Mouse (Mus musculus) neural tube, embryonic 11.5 days (tissue): ENCODE measurements around the gene Zdhhc4. TPM values are rescaled to one million over a fixed set of nuclear protein-coding genes. Genes with fewer than 3 reads are reported as not detected.

Source experiments
- ATAC-seq: fragments of 200-750 bp; cut with Nextera tagmentation; 2 replicates; pipeline ENCODE4 v1.8.0; 2017; ENCODE audit warnings: moderate number of reproducible peaks, mild to moderate bottlenecking, moderate TSS enrichment, moderate library complexity; ENCODE audit not compliant: insufficient read depth, low FRiP score, low TSS enrichment
- DNase-seq: peaks from one replicate; pipeline ENCODE4 v3.0.0-alpha.2; 2015; ENCODE audit warnings: low spot score
- H3K27ac ChIP-seq: fragments of 300-500 bp; sonication (generic); 2 replicates; pipeline ENCODE4 v1.5.1; 2014; ENCODE audit warnings: low read depth, mild to moderate bottlenecking, low read length
- H3K27me3 ChIP-seq: fragments of 300-500 bp; sonication (generic); 2 replicates; pipeline ENCODE4 v1.6.1; 2014; ENCODE audit warnings: mild to moderate bottlenecking, low read length, mixed read lengths; ENCODE audit not compliant: control insufficient read depth, insufficient read depth
- H3K36me3 ChIP-seq: fragments of 300-500 bp; sonication (generic); 2 replicates; pipeline ENCODE4 v1.6.1; 2014; ENCODE audit warnings: mild to moderate bottlenecking, low read length, moderate library complexity, mixed read lengths; ENCODE audit not compliant: control insufficient read depth, insufficient read depth
- H3K4me1 ChIP-seq: fragments of 300-500 bp; sonication (generic); 2 replicates; pipeline ENCODE4 v1.6.1; 2014; ENCODE audit warnings: low read length, mixed read lengths; ENCODE audit not compliant: control insufficient read depth, insufficient read depth
- H3K4me2 ChIP-seq: fragments of 300-500 bp; sonication (generic); 2 replicates; pipeline ENCODE4 v1.6.1; 2014; ENCODE audit warnings: low read depth, mild to moderate bottlenecking, moderate library complexity
- H3K4me3 ChIP-seq: fragments of 300-500 bp; sonication (generic); 2 replicates; pipeline ENCODE4 v1.5.1; 2014; ENCODE audit warnings: low read depth, low read length
- H3K9ac ChIP-seq: fragments of 300-500 bp; sonication (generic); 2 replicates; pipeline ENCODE4 v1.6.1; 2014; ENCODE audit warnings: mild to moderate bottlenecking, low read length
- H3K9me3 ChIP-seq: fragments of 300-500 bp; sonication (generic); 2 replicates; pipeline ENCODE4 v1.6.1; 2016; ENCODE audit warnings: low read length; ENCODE audit not compliant: control insufficient read depth
- WGBS: fragments of 180-500 bp; shearing (Covaris S2); extraction: QIAGEN DNeasy Blood & Tissue Kit; methylation state at CpG from one replicate; pipeline ENCODE4 v1.1.7; 2014; 5-methylcytosine and 5-hydroxymethylcytosine counted together
- polyA plus RNA-seq: library from polyadenylated mRNA; unstranded; fragments of >200 nt; fragmentation: Nextera tagmentation; extraction: Ambion mirVana; gene quantifications from 2 replicates; pipeline ENCODE4 v1.2.1, GENCODE M21; 2014

Gene Zdhhc4
- polyA plus RNA-seq, 1 experiment from 2014 or later = 73.3 TPM

GRCm38 (mm10) chr5:143314730-143315513 lies 14.1 kb downstream of the Zdhhc4 start, which contains the start of gene E130309D02Rik:
Gene E130309D02Rik (minus strand): TSS chr5:143315360.
- peaks cover 15% of the 10 kb centered on the region for H3K36me3 ChIP-seq
- H3K9ac ChIP-seq = peak within 1 kb of the TSS; percentile 96
- no peaks in the 10 kb centered on the region for H3K27me3 ChIP-seq
- H3K4me3 ChIP-seq = peak within 1 kb of the TSS; percentile 86
- peak within 1 kb of the TSS; percentile 84 for H3K4me2 ChIP-seq
- ATAC-seq = peak; percentile 86
- H3K9me3 ChIP-seq = no peaks in the 10 kb centered on the region
- peak within 1 kb of the TSS; percentile 96 for H3K27ac ChIP-seq
- WGBS = under 1% methylated on average over 96 of the region's 101 CpGs
- peaks cover 6% of the 10 kb centered on the region for H3K4me1 ChIP-seq
- DNase-seq = peak; percentile 91

DNA sequence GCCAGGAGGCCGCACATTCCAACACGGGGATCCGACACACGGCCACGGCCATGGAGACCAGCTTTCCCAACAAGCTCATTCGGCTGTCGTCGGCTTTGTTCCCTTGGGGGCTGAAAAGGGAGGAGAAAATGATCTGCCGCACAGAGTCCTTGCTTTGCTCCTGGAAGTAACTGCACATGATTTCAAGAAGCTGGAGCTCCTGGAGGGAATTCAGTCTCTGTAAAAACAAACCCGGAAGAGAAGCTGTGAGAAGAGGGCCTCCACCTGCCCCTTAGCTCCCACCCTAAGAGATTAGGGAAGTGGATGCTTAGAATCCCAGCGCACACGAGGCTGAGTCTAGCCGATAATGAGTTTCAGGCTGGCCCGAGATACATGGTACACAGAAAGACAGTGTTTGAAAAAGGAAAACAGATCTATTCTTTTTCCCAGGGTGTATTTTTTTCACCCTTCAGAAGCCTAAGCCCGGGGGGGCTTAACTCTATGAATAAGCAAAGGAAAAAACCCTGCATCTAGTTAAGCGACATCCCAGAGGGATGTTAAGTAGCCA lies 14.8 kb downstream of the Zdhhc4 start:
- no peaks in the 10 kb centered on the region for H3K27me3 ChIP-seq
- 3% methylated on average over 16 of the region's 16 CpGs for WGBS
- peak overlapping the region; percentile 84 for H3K4me2 ChIP-seq
- no peaks in the 10 kb centered on the region for H3K9me3 ChIP-seq
- DNase-seq = peak; percentile 46
- H3K4me3 ChIP-seq = peak overlapping the region; percentile 86
- ATAC-seq = peak; percentile 0
- H3K4me1 ChIP-seq = peaks cover 6% of the 10 kb centered on the region
- peak overlapping the region; percentile 96 for H3K9ac ChIP-seq
- peak overlapping the region; percentile 96 for H3K27ac ChIP-seq
- peaks cover 17% of the 10 kb centered on the region for H3K36me3 ChIP-seq

DNA sequence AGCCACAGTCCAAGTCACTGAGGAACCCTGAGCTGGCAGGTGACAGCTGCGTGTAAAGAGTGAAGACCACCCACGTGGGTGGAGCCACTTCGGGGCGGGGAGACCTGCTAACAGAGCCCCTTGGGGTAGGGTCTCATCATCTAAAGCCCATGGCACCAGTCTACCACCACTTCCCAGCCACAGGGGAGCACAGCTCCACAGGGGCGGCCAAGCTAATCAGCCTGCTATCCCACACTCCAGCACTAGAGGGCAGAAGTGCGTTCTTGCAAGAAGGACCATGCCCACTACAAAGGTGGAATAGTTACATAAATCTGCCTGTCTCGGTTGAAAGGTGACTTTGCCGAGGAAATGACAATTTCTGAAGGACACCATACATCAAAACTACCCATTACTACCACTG lies 17.2 kb downstream of the Zdhhc4 start:
- Histone ChIP-seq H3K36me3 (peaks cover 22% of the 10 kb centered on the region), H3K9ac (no peak overlapping the region), H3K4me3 (no peak overlapping the region), H3K27ac (no peak overlapping the region), H3K9me3 (no peaks in the 10 kb centered on the region), H3K4me1 (peaks cover 6% of the 10 kb centered on the region), H3K27me3 (no peaks in the 10 kb centered on the region), H3K4me2 (no peak overlapping the region)
- DNase-seq = peak; percentile 77
- 71% methylated on average over 8 of the region's 8 CpGs for WGBS
- no peak for ATAC-seq

DNA sequence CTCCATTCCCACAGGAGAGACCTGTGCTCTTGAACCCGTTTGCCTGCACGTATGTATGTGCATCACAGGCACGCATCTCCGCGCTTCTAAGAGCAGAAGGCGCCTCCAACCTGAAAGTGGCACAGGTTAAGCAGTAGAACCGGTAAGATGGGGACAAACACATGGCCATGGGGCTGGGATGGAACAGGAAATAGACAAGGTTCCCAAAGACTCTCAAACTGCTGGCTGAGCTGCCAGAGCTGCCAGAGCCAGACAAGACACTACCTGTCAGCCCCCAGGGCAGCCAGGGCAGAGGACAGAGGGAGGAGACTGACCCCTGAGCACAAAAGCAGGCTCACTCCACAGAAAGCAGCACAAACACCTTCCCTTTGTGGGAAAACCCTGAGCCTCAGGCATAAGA lies 19.1 kb downstream of the Zdhhc4 start:
- no peak overlapping the region for H3K4me2 ChIP-seq
- ATAC-seq (no peak), DNase-seq (no peak)
- 96% methylated on average over 7 of the region's 7 CpGs for WGBS
- H3K9ac ChIP-seq = no peak overlapping the region
- peaks cover 6% of the 10 kb centered on the region for H3K4me1 ChIP-seq
- H3K9me3 ChIP-seq = no peaks in the 10 kb centered on the region
- H3K36me3 ChIP-seq = peaks cover 32% of the 10 kb centered on the region
- no peaks in the 10 kb centered on the region for H3K27me3 ChIP-seq
- H3K4me3 ChIP-seq = no peak overlapping the region
- no peak overlapping the region for H3K27ac ChIP-seq

DNA sequence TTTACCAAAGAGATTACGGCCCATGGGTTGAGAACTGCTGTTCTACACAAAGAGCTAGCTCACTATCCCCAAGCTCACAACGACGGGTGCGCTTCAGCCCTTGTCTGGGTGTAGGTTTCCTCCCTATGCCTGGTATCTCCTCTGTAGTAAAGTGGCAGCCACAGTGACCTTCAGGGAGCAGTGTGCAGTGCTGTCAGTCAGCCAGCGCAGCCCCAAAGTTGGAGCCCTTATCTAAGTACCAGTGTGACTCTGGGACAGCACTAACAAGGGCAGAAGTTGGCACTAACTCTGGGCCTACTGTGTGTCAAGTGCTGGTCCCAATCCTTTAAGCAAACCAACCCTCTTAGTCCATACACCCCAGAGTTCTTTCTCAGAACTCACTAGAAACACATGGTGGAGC lies 20.2 kb downstream of the Zdhhc4 start:
- H3K4me1 ChIP-seq = peaks cover 6% of the 10 kb centered on the region
- H3K36me3 ChIP-seq = peaks cover 36% of the 10 kb centered on the region
- no peaks in the 10 kb centered on the region for H3K27me3 ChIP-seq
- H3K27ac ChIP-seq = no peak overlapping the region
- no peaks in the 10 kb centered on the region for H3K9me3 ChIP-seq
- no peak overlapping the region for H3K4me2 ChIP-seq
- H3K9ac ChIP-seq = no peak overlapping the region
- no peak for ATAC-seq
- DNase-seq = no peak
- H3K4me3 ChIP-seq = no peak overlapping the region
- WGBS = 94% methylated on average over 5 of the region's 5 CpGs

DNA sequence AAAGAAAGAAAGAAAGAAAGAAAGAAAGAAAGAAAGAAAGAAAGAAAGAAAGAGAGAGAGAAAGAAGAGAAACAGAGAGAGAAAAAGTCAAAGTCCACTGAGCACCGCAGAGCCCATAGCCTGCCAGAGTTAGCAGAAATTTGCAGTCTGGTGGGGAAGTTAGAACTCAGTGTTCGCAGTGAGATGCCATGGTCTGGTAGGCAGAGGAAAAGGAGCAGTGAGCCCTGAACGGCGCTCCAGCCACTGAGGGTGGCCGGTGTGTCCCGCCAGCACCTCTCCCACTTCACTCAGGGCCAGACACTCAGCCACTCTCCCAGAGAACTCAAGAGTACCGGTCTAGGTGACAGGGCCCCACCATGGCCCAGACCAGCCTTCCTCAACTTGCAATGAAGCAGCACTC lies 24.8 kb downstream of the Zdhhc4 start:
- H3K36me3 ChIP-seq = peaks cover 37% of the 10 kb centered on the region
- no peaks in the 10 kb centered on the region for H3K4me1 ChIP-seq
- H3K4me3 ChIP-seq = no peak overlapping the region
- WGBS = 91% methylated on average over 7 of the region's 7 CpGs
- DNase-seq = no peak
- no peaks in the 10 kb centered on the region for H3K27me3 ChIP-seq
- no peaks in the 10 kb centered on the region for H3K9me3 ChIP-seq
- no peak overlapping the region for H3K9ac ChIP-seq
- no peak overlapping the region for H3K4me2 ChIP-seq
- no peak for ATAC-seq
- H3K27ac ChIP-seq = no peak overlapping the region

DNA sequence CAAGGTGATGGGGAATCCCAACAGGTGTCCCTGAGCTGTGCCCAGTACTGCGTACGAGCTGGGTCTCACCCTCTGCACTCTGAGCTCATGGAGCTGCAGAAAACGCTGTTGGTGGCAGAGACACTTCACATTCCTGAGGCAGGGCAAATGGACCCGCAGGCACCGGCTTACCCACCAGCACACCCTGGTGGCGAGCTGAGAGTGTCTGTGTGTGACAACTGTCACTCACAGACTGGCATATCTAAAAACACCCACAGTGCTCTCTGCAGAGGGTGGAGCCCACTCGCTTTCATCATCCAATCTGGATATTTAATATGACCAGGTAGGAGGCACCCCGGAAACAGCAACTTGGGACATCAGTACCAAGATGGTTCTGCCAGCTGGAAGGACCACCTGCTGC lies 27.8 kb downstream of the Zdhhc4 start:
- DNase-seq (no peak), ATAC-seq (no peak)
- H3K36me3 ChIP-seq = peaks cover 27% of the 10 kb centered on the region
- no peaks in the 10 kb centered on the region for H3K9me3 ChIP-seq
- H3K27ac ChIP-seq = no peak overlapping the region
- no peak overlapping the region for H3K9ac ChIP-seq
- H3K4me1 ChIP-seq = no peaks in the 10 kb centered on the region
- no peak overlapping the region for H3K4me2 ChIP-seq
- no peak overlapping the region for H3K4me3 ChIP-seq
- 83% methylated on average over 8 of the region's 8 CpGs for WGBS
- H3K27me3 ChIP-seq = no peaks in the 10 kb centered on the region

DNA sequence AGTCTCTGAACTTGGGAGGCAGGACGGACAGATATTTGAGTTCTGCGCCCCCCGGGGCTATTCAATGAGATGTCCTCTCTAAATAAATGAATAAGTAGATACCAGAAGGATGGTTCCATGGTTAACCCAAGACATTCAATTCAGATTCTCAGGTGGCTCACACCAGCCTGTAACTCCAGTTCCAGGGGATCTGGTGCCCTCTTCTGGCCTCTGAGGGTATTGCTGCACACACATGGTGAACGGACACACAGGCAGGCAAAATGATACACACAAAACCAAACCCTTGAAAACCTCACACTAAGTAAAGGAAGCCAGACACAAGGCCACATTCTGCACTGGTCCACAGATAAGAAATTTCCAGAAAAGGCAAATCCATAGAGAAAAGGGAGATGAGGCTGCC lies 29.4 kb downstream of the Zdhhc4 start:
- no peaks in the 10 kb centered on the region for H3K9me3 ChIP-seq
- 90% methylated on average over 4 of the region's 4 CpGs for WGBS
- peaks cover 18% of the 10 kb centered on the region for H3K36me3 ChIP-seq

GRCm38 (mm10) chr5:143298391-143298790 lies 30.7 kb downstream of the Zdhhc4 start:
- H3K9me3 ChIP-seq = no peaks in the 10 kb centered on the region
- ATAC-seq (no peak), DNase-seq (no peak)
- WGBS = 88% methylated on average over 7 of the region's 7 CpGs
- no peak overlapping the region for H3K27ac ChIP-seq
- no peaks in the 10 kb centered on the region for H3K4me1 ChIP-seq
- H3K4me2 ChIP-seq = no peak overlapping the region
- peaks cover 16% of the 10 kb centered on the region for H3K36me3 ChIP-seq
- H3K4me3 ChIP-seq = no peak overlapping the region
- H3K9ac ChIP-seq = no peak overlapping the region
- H3K27me3 ChIP-seq = peaks cover 12% of the 10 kb centered on the region

More for the DNA sequence above, 29.4 kb downstream of the Zdhhc4 start:
- H3K4me3 ChIP-seq = no peak overlapping the region
- peak; percentile 27 for DNase-seq
- no peaks in the 10 kb centered on the region for H3K4me1 ChIP-seq
- no peak overlapping the region for H3K4me2 ChIP-seq
- H3K27me3 ChIP-seq = no peaks in the 10 kb centered on the region; the same call in 1 of the 2 replicates
- no peak overlapping the region for H3K27ac ChIP-seq
- no peak overlapping the region for H3K9ac ChIP-seq
- no peak for ATAC-seq
